Mouse (Mus musculus) adrenal gland, postnatal 25 days (tissue): ENCODE measurements around the gene Dchs2. TPM values are rescaled to one million over a fixed set of nuclear protein-coding genes. Genes with fewer than 3 reads are reported as not detected.
"Not testable (repeated sequence)": the region's sequence is repeated elsewhere in the genome, so short reads cannot be mapped to it uniquely, and the experiment has no call there.

Source experiments
- DNase-seq: peaks from one replicate; pipeline ENCODE4 v3.0.0; 2021; ENCODE audit warnings: mixed read lengths
- long read RNA-seq: library from polyadenylated mRNA; stranded (forward); transcript quantifications from one replicate; pipeline ENCODE4 v2.0.0, GENCODE M21; 2021
- total RNA-seq: library from RNA; stranded (reverse); gene quantifications from 2 replicates; pipeline ENCODE4 v1.2.3, GENCODE M21; 2021

Gene Dchs2
- total RNA-seq: 0.52 and 0.67 TPM in 2 replicates
- long read RNA-seq: 0 reads

DNA sequence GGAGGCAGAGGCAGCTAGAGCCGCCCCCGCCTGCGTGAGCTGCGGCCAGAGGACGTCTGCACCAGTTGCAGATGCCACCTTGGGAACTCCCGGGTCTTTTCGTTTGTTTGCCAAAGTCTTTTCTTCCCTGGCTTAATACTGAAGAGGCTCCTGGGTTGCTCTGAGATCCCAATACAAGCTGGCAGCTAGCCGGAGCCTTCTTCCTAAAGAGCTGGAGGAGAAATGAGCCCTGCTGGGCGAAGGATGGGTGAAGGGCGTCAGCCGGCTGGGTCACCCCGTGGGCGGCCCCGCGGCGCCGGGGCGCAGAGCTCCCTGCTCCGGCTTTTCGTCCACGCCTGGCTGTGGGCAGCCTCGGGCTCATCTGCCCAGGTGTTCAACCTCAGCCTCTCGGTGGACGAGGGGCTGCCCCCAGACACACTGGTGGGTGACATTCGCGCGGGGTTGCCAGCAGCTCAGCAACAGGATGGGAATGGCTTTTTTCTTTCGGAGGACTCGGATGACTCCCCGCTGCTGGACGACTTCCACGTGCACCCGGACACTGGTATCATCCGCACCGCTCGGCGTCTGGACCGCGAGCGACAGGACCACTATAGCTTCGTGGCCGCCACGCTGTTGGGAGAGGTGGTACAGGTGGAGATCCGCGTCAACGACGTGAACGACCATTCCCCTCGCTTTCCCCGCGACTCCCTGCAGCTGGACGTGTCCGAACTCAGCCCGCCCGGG, at the start of gene Dchs2:
Gene Dchs2 (plus strand): TSS at position 223 of the 723 bp plus-strand sequence.
- DNase-seq: peak; percentile 14

GRCm38 (mm10) chr3:83080567-83081055, 47.1 kb upstream of the Dchs2 start:
- DNase-seq: peak; percentile 33

DNA sequence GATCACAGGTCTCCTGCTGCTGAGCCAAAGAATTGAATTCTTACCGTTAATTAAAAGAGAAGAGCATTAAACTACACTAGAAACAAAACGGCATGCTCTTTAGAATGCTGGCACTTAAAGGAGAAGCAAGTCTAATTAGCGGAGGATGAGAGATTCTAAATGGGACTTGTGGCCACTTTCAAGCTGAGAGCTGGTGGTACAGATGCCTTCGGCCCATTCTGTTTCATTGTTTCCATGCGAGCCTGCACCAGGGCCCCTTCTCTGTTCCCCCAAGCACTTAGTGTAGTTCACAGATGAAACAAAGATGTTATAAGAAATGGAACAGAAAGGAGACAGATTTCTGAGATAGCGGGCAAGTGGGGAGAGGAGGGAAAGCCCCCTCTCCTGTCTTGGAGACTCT, 30.2 kb upstream of the Dchs2 start:
- DNase-seq: no peak

DNA sequence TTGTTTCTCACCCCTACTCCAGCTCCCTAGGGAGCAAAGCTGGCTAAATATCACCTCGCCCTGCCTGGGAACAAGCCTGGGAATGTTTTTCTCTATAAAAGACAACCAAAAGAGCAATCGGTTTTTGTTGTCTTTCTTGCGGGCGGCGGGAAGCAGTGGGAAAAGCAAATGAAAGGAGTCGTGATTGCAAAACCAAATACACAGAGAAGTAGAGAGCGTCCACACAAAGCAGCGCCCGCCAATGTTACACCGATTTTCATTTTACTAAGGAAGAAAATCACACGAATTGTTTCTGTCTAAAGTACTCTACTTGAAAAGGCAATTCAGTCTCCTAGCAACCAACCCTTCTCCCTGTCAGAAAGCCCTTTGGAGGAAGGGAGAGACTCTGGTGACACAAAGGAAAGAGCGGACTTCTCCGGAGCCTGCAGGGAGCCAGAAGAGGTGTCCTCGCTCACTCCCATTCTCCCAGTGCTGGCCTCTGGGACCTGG, 29.2 kb upstream of the Dchs2 start:
- no peak for DNase-seq

- DNase-seq: no peak
These were observed 28.6 kb upstream of the Dchs2 start for GRCm38 (mm10) chr3:83099139-83099538.

- DNase-seq: no peak
These were observed 28.1 kb upstream of the Dchs2 start for GRCm38 (mm10) chr3:83099651-83100050.

DNA sequence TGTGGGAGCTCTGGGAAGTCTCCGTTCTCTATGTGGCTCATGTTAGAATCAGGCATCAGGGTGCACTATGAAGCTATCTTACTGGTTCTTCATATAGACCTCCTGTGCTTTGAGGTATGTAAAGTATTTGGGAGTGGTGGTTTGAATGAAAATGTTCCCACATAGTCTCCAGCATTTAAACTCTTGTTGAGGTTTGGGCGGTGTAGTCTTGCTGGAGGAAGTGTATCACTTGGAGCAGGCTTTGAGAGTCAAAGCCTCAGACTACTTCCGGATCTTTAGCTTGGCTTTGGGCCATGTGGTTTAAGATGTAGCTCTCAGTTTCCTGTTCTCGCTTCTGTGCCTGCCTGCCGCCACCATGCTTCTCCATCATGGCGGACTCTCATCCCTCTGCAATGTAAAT, 25.5 kb upstream of the Dchs2 start:
- no peak for DNase-seq

DNA sequence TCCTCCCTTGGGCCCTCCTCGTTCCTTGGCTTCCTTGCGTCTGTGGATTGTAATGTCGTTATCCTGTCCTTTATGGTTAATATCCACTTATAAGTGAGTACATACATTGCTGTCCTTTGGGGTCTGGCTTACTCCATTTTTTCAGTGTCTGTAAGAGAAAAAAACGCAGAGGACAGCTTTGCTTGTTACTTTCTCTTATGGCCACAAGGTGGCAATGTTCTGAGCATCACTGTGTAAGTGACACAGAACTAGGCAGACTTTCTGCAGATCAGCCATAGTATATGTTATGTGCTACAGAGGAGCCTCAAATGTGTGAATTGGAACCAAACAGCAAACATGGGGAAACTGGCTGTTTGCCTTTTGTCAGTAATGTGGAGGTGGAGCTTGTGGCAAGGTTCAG, 17.6 kb upstream of the Dchs2 start:
- no peak for DNase-seq

DNA sequence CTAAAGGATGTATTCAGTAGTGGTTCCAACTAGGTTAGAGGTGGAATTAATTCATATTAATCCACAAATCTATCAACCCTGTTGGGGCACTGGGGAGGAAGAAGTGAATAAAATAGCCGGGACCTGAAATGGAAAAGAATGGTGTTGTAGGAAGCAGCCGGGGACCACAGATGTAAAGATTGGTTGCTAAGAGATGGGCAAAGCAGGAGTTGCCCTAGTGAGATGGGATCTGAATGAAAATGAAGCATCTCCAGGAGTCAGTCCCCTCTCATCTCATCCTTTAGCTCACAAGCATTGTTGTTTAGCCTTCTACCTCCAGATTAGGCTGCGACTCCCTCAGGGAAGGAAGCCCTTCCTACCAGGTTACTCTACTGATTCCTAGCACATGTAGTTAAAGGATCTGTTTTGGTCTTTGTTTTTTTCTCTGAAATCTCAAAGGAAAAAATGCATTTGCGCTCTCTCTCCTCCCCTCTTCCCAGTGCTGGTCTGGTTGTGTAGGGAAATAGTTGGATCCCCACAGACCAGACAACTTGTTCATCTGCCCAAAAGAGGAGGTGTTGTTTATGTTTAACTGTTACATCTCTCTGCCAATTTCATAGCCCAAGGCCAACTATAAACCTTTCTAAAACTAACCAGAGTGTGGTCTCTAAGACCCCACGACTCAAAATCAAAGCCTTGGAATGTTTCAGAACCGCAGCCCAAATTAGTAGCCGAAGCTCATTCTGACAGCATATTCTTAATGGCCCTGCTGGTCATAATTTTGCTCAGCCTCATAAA, 16.1 kb upstream of the Dchs2 start:
- DNase-seq: no peak

DNA sequence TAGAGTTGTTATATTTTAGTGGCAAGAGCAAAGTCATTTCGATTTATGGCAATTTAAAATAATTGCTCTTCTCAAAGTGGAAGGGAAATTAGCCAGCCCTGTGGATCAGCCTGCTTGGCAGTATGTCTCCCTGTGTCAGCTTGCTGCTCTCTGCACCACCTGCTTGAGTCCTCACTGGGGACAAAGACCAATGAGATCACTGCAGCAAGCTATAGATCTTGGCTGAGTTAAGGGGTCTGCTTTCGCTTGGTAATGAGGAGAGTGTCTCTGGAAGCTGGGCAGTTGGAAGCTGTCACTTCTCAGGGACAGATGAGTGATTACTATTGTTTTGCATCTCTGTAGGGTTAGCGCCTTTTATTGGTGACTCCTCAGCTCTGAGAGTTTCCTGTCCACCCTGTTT, 14.9 kb upstream of the Dchs2 start:
- DNase-seq: no peak

- DNase-seq: no peak
These were observed 12.8 kb upstream of the Dchs2 start for GRCm38 (mm10) chr3:83114946-83115345.

GRCm38 (mm10) chr3:83117592-83117991, 10.2 kb upstream of the Dchs2 start:
- DNase-seq: no peak

DNA sequence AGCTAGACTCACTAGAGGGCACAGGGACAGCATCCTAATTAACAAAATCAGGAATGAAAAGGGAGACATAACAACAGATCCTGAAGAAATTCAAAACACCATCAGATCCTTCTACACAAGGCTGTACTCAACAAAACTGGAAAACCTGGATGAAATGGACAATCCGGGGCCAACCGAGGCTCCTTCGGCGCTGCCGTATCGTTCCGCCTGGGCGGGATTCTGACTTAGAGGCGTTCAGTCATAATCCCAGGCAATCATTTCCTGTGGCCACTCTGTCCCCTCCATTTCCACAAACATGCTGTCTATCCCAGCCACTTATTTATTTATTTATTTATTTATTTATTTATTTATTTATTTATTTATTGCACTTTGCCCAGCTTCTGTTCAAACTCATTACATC, 3.8 kb upstream of the Dchs2 start:
- DNase-seq: not testable (repeated sequence)

DNA sequence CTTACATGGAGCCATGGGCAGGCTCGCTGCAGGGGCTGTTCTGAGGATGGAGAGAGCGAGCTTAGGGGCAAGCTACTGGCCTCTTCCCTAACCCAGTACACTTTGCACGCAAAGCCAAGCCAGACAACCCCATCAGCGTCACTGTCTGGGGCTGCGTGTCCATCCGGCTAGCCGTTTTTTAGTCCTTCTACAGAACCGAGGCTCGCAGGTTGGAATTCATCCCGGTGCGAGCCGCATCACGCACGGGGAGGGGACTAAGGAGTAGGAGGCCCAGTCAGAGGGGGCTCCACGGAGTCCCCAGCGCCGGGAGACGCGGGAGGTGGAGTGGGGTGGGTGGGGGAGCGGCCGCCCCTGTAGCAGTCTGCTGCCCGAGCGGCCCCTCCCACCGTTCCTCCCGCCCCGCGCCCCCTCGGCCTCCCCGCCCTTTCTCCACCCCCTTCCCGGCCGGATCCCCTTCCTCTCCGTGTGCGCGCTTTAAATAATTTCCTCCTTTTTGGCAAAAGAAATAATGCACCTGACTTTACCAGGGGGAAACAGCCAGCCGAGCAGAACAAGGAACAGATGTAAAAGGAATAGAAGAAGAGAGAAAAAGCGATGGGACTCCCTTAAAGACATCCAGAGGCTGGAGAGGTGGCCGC, 541 bp upstream of the Dchs2 start:
- no peak for DNase-seq

GRCm38 (mm10) chr3:83128449-83128922, 738 bp downstream of the Dchs2 start:
- DNase-seq: peak; percentile 34

- no peak for DNase-seq
These were observed 1.4 kb downstream of the Dchs2 start for GRCm38 (mm10) chr3:83129151-83129550.

DNA sequence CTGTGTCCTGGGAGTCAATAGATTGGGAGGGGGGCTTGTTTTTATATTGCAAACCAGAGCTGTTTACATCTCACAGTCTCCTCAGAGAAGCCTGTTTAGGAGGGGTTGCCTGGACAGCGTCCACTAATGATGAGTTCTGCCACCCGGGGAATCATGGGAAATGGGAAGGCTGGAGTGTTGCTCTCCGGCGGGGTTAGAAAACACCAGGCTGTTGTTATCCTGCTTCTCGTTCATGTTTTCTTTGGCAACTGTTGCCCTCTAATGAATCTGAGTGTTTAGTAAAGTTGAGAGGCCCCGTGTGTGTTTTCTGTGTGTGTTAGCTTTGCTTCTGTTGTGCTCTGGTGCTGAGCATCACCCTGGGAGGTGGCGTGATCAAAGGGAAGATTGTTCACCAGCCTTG, 8.7 kb downstream of the Dchs2 start:
- no peak for DNase-seq

- DNase-seq: no peak
These were observed 11.1 kb downstream of the Dchs2 start for GRCm38 (mm10) chr3:83138820-83139219.

DNA sequence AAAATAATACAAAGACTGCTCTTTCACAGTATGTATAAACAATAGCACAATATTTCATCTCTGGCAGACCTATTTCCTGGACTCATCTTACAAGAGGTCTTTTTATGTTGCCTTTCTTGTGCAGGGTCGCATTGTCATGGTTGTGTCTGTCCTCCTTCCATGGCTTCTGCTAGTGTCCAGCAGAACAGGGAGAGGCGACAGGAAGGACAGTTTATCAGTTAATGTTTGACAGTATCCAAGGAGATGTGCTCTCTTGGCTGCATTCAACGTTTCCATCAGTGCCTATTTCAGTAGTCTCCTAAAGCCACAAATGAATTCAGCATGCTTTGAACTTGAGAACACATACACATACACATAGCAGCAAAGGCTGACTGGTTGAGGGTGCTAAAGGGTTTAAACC, 17.9 kb downstream of the Dchs2 start:
- DNase-seq: no peak

DNA sequence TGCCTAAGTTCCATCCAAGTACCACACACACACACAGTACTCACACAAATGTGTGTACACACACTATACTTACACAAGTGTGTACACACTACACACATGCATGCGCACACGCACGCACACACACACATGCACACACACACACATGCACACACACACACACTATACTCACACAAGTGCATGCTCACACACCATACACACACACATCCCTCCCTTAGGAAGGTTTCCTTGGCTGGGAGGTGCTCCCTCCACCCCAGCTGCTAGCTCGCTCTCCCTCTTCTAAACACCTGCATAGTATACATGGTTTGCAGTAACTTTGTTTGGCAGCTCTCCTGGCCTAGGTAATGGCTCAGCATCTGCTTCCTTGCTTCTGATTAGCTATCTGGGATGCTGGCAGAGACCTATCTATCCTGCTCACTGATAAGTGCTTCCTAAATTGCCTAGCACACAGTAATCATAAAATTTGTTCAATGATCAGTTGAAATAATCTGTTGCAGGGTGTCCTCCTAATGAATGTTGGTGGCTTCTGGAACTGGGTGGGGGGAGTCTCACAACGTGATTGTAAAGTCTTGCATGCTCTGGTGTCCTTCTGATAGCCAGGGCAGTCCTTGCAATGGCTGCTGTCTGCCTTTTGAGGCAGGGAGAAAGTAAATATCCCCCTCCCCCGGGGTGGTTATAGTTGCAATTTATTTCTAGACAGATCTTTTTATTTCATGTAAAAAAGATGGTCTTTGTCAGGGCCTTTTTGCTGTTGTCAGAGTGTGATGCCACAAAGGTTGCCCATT, 19.7 kb downstream of the Dchs2 start:
- DNase-seq: no peak

DNA sequence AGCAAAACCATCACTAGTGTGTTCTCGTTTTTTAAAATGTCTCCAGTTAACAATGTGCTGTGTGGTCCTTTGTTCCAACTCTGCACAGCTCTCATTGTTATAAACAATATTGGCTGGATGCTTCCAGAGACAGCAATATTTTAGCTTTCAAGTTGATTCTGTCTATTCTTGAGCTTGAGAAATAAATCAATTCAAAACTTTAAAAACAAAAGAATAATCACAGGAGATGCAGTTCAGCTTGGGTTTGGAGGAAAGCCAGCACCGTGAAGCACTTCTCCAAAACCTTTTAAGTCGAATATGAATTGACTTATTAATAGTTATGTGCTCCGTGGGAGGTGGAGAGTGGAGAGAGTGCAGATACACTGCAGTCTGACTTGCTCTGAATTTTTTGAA, 20.3 kb downstream of the Dchs2 start:
- DNase-seq: no peak

DNA sequence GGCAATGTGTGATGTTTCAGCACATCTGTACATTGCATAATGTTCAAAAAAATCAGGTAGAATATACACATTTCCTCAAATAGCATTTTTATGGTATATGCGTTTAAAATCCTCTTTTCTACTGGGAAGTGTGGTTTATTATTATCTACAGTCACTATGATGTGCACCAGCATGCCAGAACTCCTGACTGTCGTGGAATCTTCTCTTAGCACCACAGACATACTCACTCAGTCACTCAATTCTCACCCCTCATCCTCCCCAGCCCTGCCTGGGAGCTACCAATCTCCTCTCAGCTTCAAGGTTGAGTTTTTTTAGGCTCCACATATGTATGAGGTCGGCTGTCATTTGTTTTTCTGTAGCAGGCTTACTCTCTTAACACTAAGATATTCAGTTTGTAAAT, 20.8 kb downstream of the Dchs2 start:
- DNase-seq: no peak
